ENCODE assay signal across 7 mouse cellular contexts in genomic region chr11:116086258-116087193, GRCm38 (mm10). TPM values are rescaled to one million over a fixed set of nuclear protein-coding genes. Genes with fewer than 3 reads are reported as not detected.
DNase-seq lines count a peak whose midpoint lies in the region; ATAC-seq lines count a peak whose summit lies in the region.

TSS of gene Wbp2 (minus strand) at chr11:116086995.

- peaks cover 16% of the 10 kb centered on the region for H3K4me1 ChIP-seq in embryonic facial prominence, embryonic 12.5 days
- peaks cover 3% of the 10 kb centered on the region; the same call in 1 of the 2 replicates for H3K4me1 ChIP-seq in limb, embryonic 11.5 days (ENCODE audit: control insufficient read depth, insufficient read depth, low read length)
- H3K4me1 ChIP-seq in midbrain, embryonic 14.5 days (ENCODE audit: control insufficient read depth, insufficient read depth, low read length) = peaks cover 10% of the 10 kb centered on the region

- peak; percentile 94 for ATAC-seq in embryonic facial prominence, embryonic 12.5 days (ENCODE audit: insufficient number of reproducible peaks, insufficient read depth, low FRiP score, low TSS enrichment)
- ATAC-seq in limb, embryonic 11.5 days (ENCODE audit: insufficient number of reproducible peaks, low FRiP score, low TSS enrichment, low read depth) = peak; percentile 95
- peak; percentile 98 for ATAC-seq in midbrain, embryonic 14.5 days (ENCODE audit: low FRiP score, low TSS enrichment)

- no peaks in the 10 kb centered on the region for H3K27me3 ChIP-seq in embryonic facial prominence, embryonic 12.5 days
- H3K27me3 ChIP-seq in limb, embryonic 11.5 days (ENCODE audit: control insufficient read depth, insufficient read depth, low read length) = no peaks in the 10 kb centered on the region
- no peaks in the 10 kb centered on the region for H3K27me3 ChIP-seq in midbrain, embryonic 14.5 days (ENCODE audit: control insufficient read depth, insufficient read depth, low read length)

- DNase-seq in adrenal gland, postnatal 25 days = peak; percentile 94
- DNase-seq in heart, adult 11 months = peak; percentile 100
- DNase-seq in kidney, adult 18-20 months = peak; percentile 97
- peak; percentile 98 for DNase-seq in limb, embryonic 11.5 days (ENCODE audit: low spot score)
- peak; percentile 99 for DNase-seq in midbrain, embryonic 14.5 days
- DNase-seq in spleen, adult 18-20 months = peak; percentile 93 to 94

- peak within 1 kb of the TSS; percentile 61 for H3K4me2 ChIP-seq in embryonic facial prominence, embryonic 12.5 days (replicated peaks)
- H3K4me2 ChIP-seq in limb, embryonic 11.5 days (ENCODE audit: low read depth, severe bottlenecking) = peak within 1 kb of the TSS; percentile 58
- peak within 1 kb of the TSS; percentile 65 for H3K4me2 ChIP-seq in midbrain, embryonic 14.5 days (ENCODE audit: low read length)

- no peaks in the 10 kb centered on the region for H3K9me3 ChIP-seq in embryonic facial prominence, embryonic 12.5 days
- no peaks in the 10 kb centered on the region for H3K9me3 ChIP-seq in limb, embryonic 11.5 days (ENCODE audit: control insufficient read depth, low read length)
- no peaks in the 10 kb centered on the region for H3K9me3 ChIP-seq in midbrain, embryonic 14.5 days (ENCODE audit: control insufficient read depth, low read length)

- H3K9ac ChIP-seq in embryonic facial prominence, embryonic 12.5 days = peak within 1 kb of the TSS; percentile 38
- peak within 1 kb of the TSS; percentile 41 for H3K9ac ChIP-seq in limb, embryonic 11.5 days (ENCODE audit: low read length)
- peak within 1 kb of the TSS; percentile 47; the same call in 1 of the 2 replicates for H3K9ac ChIP-seq in midbrain, embryonic 14.5 days (replicated peaks; ENCODE audit: low read length)

- H3K27ac ChIP-seq in embryonic facial prominence, embryonic 12.5 days = peak within 1 kb of the TSS; percentile 79
- H3K27ac ChIP-seq in limb, embryonic 11.5 days (replicated peaks; ENCODE audit: low read depth, low read length) = peak within 1 kb of the TSS; percentile 68
- peak within 1 kb of the TSS; percentile 73 for H3K27ac ChIP-seq in midbrain, embryonic 14.5 days (replicated peaks; ENCODE audit: low read depth, low read length)

- peak within 1 kb of the TSS; percentile 42 for H3K4me3 ChIP-seq in embryonic facial prominence, embryonic 12.5 days
- H3K4me3 ChIP-seq in limb, embryonic 11.5 days (ENCODE audit: low read depth, low read length) = peak within 1 kb of the TSS; percentile 40
- H3K4me3 ChIP-seq in midbrain, embryonic 14.5 days (replicated peaks; ENCODE audit: low read depth, low read length) = peak within 1 kb of the TSS; percentile 44

- 5% methylated on average over 41 of the region's 43 CpGs for WGBS in embryonic facial prominence, embryonic 12.5 days
- whole genome bisulfite sequencing in limb, embryonic 11.5 days = 6% methylated on average over 40 of the region's 43 CpGs
- 4% methylated on average over 41 of the region's 43 CpGs for WGBS in midbrain, embryonic 14.5 days

- H3K36me3 ChIP-seq in embryonic facial prominence, embryonic 12.5 days = peaks cover 23% of the 10 kb centered on the region
- peaks cover 8% of the 10 kb centered on the region for H3K36me3 ChIP-seq in limb, embryonic 11.5 days (ENCODE audit: control insufficient read depth, insufficient read depth, low read length)
- H3K36me3 ChIP-seq in midbrain, embryonic 14.5 days (ENCODE audit: control insufficient read depth, insufficient read depth, low read length) = peaks cover 24% of the 10 kb centered on the region

RNA-seq across cellular contexts. Expression of gene Wbp2, which starts in this region (rescaled TPM):
- 189 and 195 TPM in 2 replicates for total RNA-seq in adrenal gland, postnatal 25 days (2021)
- 44.9 and 48.3 TPM in 2 replicates for polyA plus RNA-seq in embryonic facial prominence, embryonic 12.5 days (2016; fragmentation: Nextera tagmentation; extraction: Ambion mirVana)
- polyA plus RNA-seq in limb, embryonic 11.5 days (2014; fragmentation: Nextera tagmentation; extraction: Ambion mirVana) = 49.3 and 52.1 TPM in 2 replicates
- polyA plus RNA-seq in midbrain, embryonic 14.5 days (2014; fragmentation: Nextera tagmentation; extraction: Ambion mirVana) = 152 and 160 TPM in 2 replicates

Comparison
In these comparisons a context has a peak if more than half of its experiments do, and no peak if none do; other contexts are left out.
1. Peak in every context shown above with its lines: DNase-seq, ATAC-seq, H3K4me3 ChIP-seq and H3K27ac ChIP-seq.